Mouse (Mus musculus) neural tube, embryonic 15.5 days (tissue): ENCODE measurements at regions not wholly inside any gene's neighbourhood (a gene's known extent, or its start where the extent isn't known, plus 50 kb on each side); places are given as distances from the start of the nearest gene placed in this dataset.

Experiments
- ATAC-seq: fragments of 200-750 bp; cut with Nextera tagmentation; 2 replicates; pipeline ENCODE4 v1.8.0; 2017; ENCODE audit warnings: mild to moderate bottlenecking, moderate TSS enrichment, moderate library complexity; ENCODE audit not compliant: low FRiP score
- H3K27ac ChIP-seq: fragments of 300-500 bp; sonication (generic); replicated peaks from 2 replicates; pipeline ENCODE4 v1.5.1; 2015; ENCODE audit warnings: mild to moderate bottlenecking, inconsistent platforms
- H3K27me3 ChIP-seq: fragments of 300-500 bp; sonication (generic); replicated peaks from 2 replicates; pipeline ENCODE4 v1.6.1; 2015; ENCODE audit warnings: inconsistent platforms
- H3K36me3 ChIP-seq: fragments of 300-500 bp; sonication (generic); 2 replicates; pipeline ENCODE4 v1.6.1; 2015; ENCODE audit warnings: inconsistent platforms
- H3K4me1 ChIP-seq: fragments of 300-500 bp; sonication (generic); 2 replicates; pipeline ENCODE4 v1.6.1; 2015; ENCODE audit warnings: inconsistent platforms
- H3K4me2 ChIP-seq: fragments of 300-500 bp; sonication (generic); 2 replicates; pipeline ENCODE4 v1.6.1; 2015; ENCODE audit warnings: inconsistent platforms, mild to moderate bottlenecking, moderate library complexity
- H3K4me3 ChIP-seq: fragments of 300-500 bp; sonication (generic); replicated peaks from 2 replicates; pipeline ENCODE4 v1.5.1; 2015; ENCODE audit warnings: mild to moderate bottlenecking, inconsistent platforms
- H3K9ac ChIP-seq: fragments of 300-500 bp; sonication (generic); replicated peaks from 2 replicates; pipeline ENCODE4 v1.6.1; 2015; ENCODE audit warnings: mild to moderate bottlenecking, inconsistent platforms
- H3K9me3 ChIP-seq: fragments of 300-500 bp; sonication (generic); replicated peaks from 2 replicates; pipeline ENCODE4 v1.6.1; 2016; ENCODE audit warnings: inconsistent platforms
- WGBS: fragments of 180-500 bp; shearing (Covaris S2); methylation state at CpG from one replicate; pipeline ENCODE4 v1.1.7; 2015; ENCODE audit warnings: mixed read lengths; 5-methylcytosine and 5-hydroxymethylcytosine counted together

GRCm38 (mm10) chr2:170207878-170208277 is 60.0 kb upstream of the Zfp217 start:
- Histone ChIP-seq H3K4me1 (peaks cover 24% of the 10 kb centered on the region), H3K36me3 (no peaks in the 10 kb centered on the region), H3K4me3 (no peak overlapping the region), H3K9ac (no peak overlapping the region), H3K27me3 (no peaks in the 10 kb centered on the region), H3K4me2 (no peak overlapping the region), H3K27ac (no peak overlapping the region), H3K9me3 (no peaks in the 10 kb centered on the region)
- WGBS = 86% methylated on average over 7 of the region's 7 CpGs
- ATAC-seq = no peak

DNA sequence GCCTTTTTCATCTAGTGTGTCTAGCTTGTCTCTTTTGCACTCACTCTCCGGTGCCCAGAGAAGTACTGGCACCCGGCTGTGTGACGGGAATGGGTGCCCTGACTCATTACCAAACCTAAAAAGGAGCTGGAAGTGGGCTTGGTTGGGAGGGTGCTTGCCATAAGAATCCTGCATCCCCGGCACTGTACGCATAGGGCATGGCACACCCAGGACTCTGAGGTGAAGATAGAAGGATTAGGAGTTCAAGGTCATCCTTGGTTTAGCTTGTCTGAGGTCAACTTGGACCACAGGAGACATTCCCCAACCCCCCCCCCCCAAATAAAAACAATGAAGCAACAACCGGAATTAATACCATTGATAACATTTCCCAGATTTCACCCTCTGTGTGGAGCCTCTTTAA is 59.5 kb upstream of the Zfp217 start:
- H3K4me3 ChIP-seq = no peak overlapping the region
- H3K9ac ChIP-seq = no peak overlapping the region
- no peak overlapping the region for H3K27ac ChIP-seq
- no peaks in the 10 kb centered on the region for H3K9me3 ChIP-seq
- ATAC-seq = no peak
- H3K4me2 ChIP-seq = no peak overlapping the region
- H3K36me3 ChIP-seq = no peaks in the 10 kb centered on the region
- peaks cover 24% of the 10 kb centered on the region for H3K4me1 ChIP-seq
- H3K27me3 ChIP-seq = no peaks in the 10 kb centered on the region
- 93% methylated on average over 6 of the region's 6 CpGs for WGBS

GRCm38 (mm10) chr2:170206870-170207269 is 59.0 kb upstream of the Zfp217 start:
- H3K27ac ChIP-seq = no peak overlapping the region
- no peaks in the 10 kb centered on the region for H3K27me3 ChIP-seq
- no peak for ATAC-seq
- peaks cover 24% of the 10 kb centered on the region for H3K4me1 ChIP-seq
- no peak overlapping the region for H3K9ac ChIP-seq
- H3K4me2 ChIP-seq = no peak overlapping the region
- H3K4me3 ChIP-seq = no peak overlapping the region
- WGBS = 44% methylated on average over 14 of the region's 14 CpGs
- H3K9me3 ChIP-seq = no peaks in the 10 kb centered on the region
- no peaks in the 10 kb centered on the region for H3K36me3 ChIP-seq

DNA sequence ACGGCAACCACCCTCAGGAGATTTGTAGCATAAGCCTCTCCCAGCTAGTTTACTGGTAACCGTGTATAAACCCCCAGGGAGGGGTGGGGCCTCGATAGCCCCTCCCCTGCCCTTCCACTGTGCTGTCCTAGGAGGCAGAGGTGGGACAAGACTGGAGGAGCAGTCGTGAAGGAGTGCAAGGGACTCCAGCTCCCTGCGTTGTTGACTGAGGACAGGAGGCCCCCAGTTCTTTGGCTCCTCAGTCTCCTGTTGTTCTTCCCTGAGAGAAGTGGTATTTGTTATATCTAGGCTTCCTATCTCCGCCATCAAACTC is 58.5 kb upstream of the Zfp217 start:
- Histone ChIP-seq H3K27ac (no peak overlapping the region), H3K4me1 (peaks cover 24% of the 10 kb centered on the region), H3K9me3 (no peaks in the 10 kb centered on the region), H3K36me3 (no peaks in the 10 kb centered on the region), H3K27me3 (no peaks in the 10 kb centered on the region), H3K4me3 (no peak overlapping the region), H3K4me2 (peak overlapping the region; percentile 63; the same call in 1 of the 2 replicates), H3K9ac (no peak overlapping the region)
- ATAC-seq = peak; percentile 38; the same call in 1 of the 2 replicates
- WGBS = 8% methylated on average over 6 of the region's 6 CpGs

- H3K4me3 ChIP-seq = peak overlapping the region; percentile 30
- peak overlapping the region; percentile 56; the same call in 1 of the 2 replicates for H3K27ac ChIP-seq
- no peaks in the 10 kb centered on the region for H3K9me3 ChIP-seq
- no peaks in the 10 kb centered on the region for H3K36me3 ChIP-seq
- WGBS = 1% methylated on average over 17 of the region's 17 CpGs
- peak overlapping the region; percentile 30; the same call in 1 of the 2 replicates for H3K9ac ChIP-seq
- no peaks in the 10 kb centered on the region for H3K27me3 ChIP-seq
- peak overlapping the region; percentile 63 for H3K4me2 ChIP-seq
- peaks cover 20% of the 10 kb centered on the region for H3K4me1 ChIP-seq
- no peak for ATAC-seq
Measured at GRCm38 (mm10) chr2:170205591-170206441, 57.9 kb upstream of the Zfp217 start.

GRCm38 (mm10) chr2:170204768-170205514 is 57.0 kb upstream of the Zfp217 start:
- H3K27ac ChIP-seq = no peak overlapping the region
- ATAC-seq = no peak
- 31% methylated on average over 10 of the region's 10 CpGs for WGBS
- no peaks in the 10 kb centered on the region for H3K27me3 ChIP-seq
- H3K9me3 ChIP-seq = no peaks in the 10 kb centered on the region
- H3K36me3 ChIP-seq = no peaks in the 10 kb centered on the region
- H3K9ac ChIP-seq = peak overlapping the region; percentile 30; the same call in 1 of the 2 replicates
- H3K4me2 ChIP-seq = peak overlapping the region; percentile 63
- H3K4me3 ChIP-seq = peak overlapping the region; percentile 30
- H3K4me1 ChIP-seq = peaks cover 20% of the 10 kb centered on the region

DNA sequence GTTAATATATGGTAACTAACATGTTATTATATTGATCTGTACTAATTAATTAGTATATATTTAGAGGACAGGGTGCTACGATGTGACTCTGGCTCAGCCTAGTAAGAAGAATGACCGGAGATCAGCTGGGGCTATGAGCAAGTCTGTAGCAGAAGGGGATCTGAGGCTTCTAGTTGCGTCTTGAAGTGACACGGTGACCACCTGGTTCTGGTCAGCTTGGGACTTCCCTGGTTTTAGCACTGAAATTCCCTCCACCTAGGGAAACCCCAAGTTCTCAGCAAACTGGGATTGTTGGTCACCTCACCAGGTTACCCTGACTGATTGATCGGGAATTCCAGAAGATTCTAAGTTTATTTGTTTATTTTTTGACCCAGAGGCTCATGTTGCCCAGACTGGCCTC is 55.6 kb upstream of the Zfp217 start:
- no peak overlapping the region for H3K27ac ChIP-seq
- 94% methylated on average over 5 of the region's 5 CpGs for whole genome bisulfite sequencing
- H3K4me2 ChIP-seq = no peak overlapping the region
- no peak for ATAC-seq
- H3K36me3 ChIP-seq = no peaks in the 10 kb centered on the region
- H3K27me3 ChIP-seq = no peaks in the 10 kb centered on the region
- no peak overlapping the region for H3K4me3 ChIP-seq
- H3K9me3 ChIP-seq = no peaks in the 10 kb centered on the region
- peaks cover 20% of the 10 kb centered on the region for H3K4me1 ChIP-seq
- H3K9ac ChIP-seq = no peak overlapping the region

DNA sequence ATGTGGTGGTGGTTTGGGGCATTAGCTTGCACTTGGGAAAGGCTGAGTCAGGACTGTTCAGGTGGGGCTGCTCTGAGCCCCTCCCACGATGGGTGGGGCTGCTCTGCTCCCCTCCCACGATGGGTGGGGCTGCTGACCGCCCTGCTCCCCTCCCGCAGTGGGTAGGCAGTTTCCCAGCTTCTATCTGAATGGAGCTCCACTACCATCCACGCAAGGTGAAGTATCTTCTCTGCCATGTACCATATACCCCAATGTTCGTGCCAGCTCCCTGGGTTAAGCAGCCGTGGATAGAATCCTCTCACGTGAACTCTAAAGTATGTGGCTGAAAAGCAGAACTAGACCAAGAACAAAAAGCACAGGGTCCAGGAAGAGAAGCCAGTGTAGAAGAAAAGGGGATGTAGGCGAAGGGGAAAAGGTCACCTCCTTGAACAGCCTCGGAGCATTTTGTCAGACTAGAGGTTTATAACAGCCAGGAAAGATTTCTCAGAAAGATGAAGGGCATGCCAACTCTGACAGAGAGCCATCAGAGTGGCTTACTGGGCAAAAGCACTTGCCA is 54.0 kb upstream of the Zfp217 start:
- no peak for ATAC-seq
- Histone ChIP-seq H3K4me3 (no peak overlapping the region), H3K9ac (no peak overlapping the region), H3K36me3 (no peaks in the 10 kb centered on the region), H3K4me1 (peaks cover 20% of the 10 kb centered on the region), H3K9me3 (no peaks in the 10 kb centered on the region), H3K27me3 (no peaks in the 10 kb centered on the region), H3K27ac (no peak overlapping the region), H3K4me2 (no peak overlapping the region)
- WGBS = 75% methylated on average over 10 of the region's 10 CpGs
